Mouse (Mus musculus) urinary bladder, adult 2 months (tissue): ENCODE data around the gene Mapk8. TPM values are rescaled to one million over a fixed set of nuclear protein-coding genes. Genes with fewer than 3 reads are reported as not detected.

ENCODE experiments used
- DNase-seq: peaks from one replicate; pipeline ENCODE4 v3.0.0; 2022; ENCODE audit warnings: low spot score
- polyA plus RNA-seq: library from polyadenylated mRNA; depleted of rRNA; stranded (reverse); fragments of >200 nt; gene quantifications from 2 replicates; pipeline ENCODE4 v1.2.3, GENCODE M21; 2012; rRNA removed

The Mapk8 gene
- polyA plus RNA-seq, 1 experiment: 16.1 TPM

GRCm38 (mm10) chr14:33348146-33348545 is 98.8 kb downstream of the Mapk8 start:
- no peak for DNase-seq

- DNase-seq: no peak
These were observed 99.2 kb downstream of the Mapk8 start for GRCm38 (mm10) chr14:33347738-33348137.

GRCm38 (mm10) chr14:33346546-33346945 is 100.4 kb downstream of the Mapk8 start:
- no peak for DNase-seq

GRCm38 (mm10) chr14:33343131-33343725 is 103.7 kb downstream of the Mapk8 start:
- DNase-seq: no peak

- DNase-seq: no peak
These were observed 108.3 kb downstream of the Mapk8 start for GRCm38 (mm10) chr14:33338684-33339083.

GRCm38 (mm10) chr14:33335733-33336132 is 111.2 kb downstream of the Mapk8 start:
- DNase-seq: no peak

GRCm38 (mm10) chr14:33334402-33334801 is 112.6 kb downstream of the Mapk8 start:
- DNase-seq: no peak

- DNase-seq: no peak
These were observed 113.1 kb downstream of the Mapk8 start for GRCm38 (mm10) chr14:33333833-33334232.

GRCm38 (mm10) chr14:33331627-33332026 is 115.3 kb downstream of the Mapk8 start:
- no peak for DNase-seq

- DNase-seq: no peak
These were observed 116.0 kb downstream of the Mapk8 start for GRCm38 (mm10) chr14:33330986-33331385.

- DNase-seq: no peak
These were observed 117.6 kb downstream of the Mapk8 start for GRCm38 (mm10) chr14:33329297-33329805.

GRCm38 (mm10) chr14:33328369-33328768 is 118.6 kb downstream of the Mapk8 start:
- no peak for DNase-seq

Other genes starting within 250 kb of the Mapk8 start
- gene Arhgap22, start 233.1 kb downstream of the Mapk8 start, polyA plus RNA-seq: 16.9 and 20.5 TPM in 2 replicates
- 0.07 and 0.13 TPM in 2 replicates for gene Frmpd2, start 24.5 kb upstream of the Mapk8 start, polyA plus RNA-seq
- 0.04 and 0.06 TPM in 2 replicates for gene Ptpn20, start 142.0 kb upstream of the Mapk8 start, polyA plus RNA-seq